Mouse (Mus musculus): Measurements from ENCODE around the gene Gli3. TPM values are rescaled to one million over a fixed set of nuclear protein-coding genes. Genes with fewer than 3 reads are reported as not detected.

Gli3 gene
- polyA plus RNA-seq, 1 experiment from 2014 or later = 32.6 TPM

GRCm38 (mm10) chr13:15457841-15458240 is 5.2 kb upstream of the Gli3 start:
- ATAC-seq (replicated peaks; ENCODE audit: insufficient number of reproducible peaks, low FRiP score, low TSS enrichment, low read depth) (no peak), DNase-seq (ENCODE audit: low spot score) (no peak)
- Histone ChIP-seq H3K4me2 (ENCODE audit: low read depth, low read length) (no peak overlapping the region), H3K4me1 (ENCODE audit: control insufficient read depth, insufficient read depth, low read length) (no peaks in the 10 kb centered on the region), H3K27me3 (ENCODE audit: control insufficient read depth, insufficient read depth, low read length) (no peaks in the 10 kb centered on the region), H3K27ac (replicated peaks; ENCODE audit: low read depth, low read length) (no peak overlapping the region), H3K9ac (replicated peaks; ENCODE audit: low read length) (no peak overlapping the region), H3K36me3 (replicated peaks; ENCODE audit: control insufficient read depth, insufficient read depth, low read depth, low read length) (no peaks in the 10 kb centered on the region), H3K9me3 (replicated peaks; ENCODE audit: control insufficient read depth, low read length) (no peaks in the 10 kb centered on the region), H3K4me3 (ENCODE audit: low read depth, low read length) (no peak overlapping the region)
- 59% methylated on average over 5 of the region's 5 CpGs for WGBS

- H3K9ac ChIP-seq (replicated peaks; ENCODE audit: low read length) = peak overlapping the region; percentile 47; the same call in 1 of the 2 replicates
- peak overlapping the region; percentile 61; the same call in 1 of the 2 replicates for H3K4me2 ChIP-seq (ENCODE audit: low read depth, low read length)
- H3K27ac ChIP-seq (replicated peaks; ENCODE audit: low read depth, low read length) = no peak overlapping the region
- H3K9me3 ChIP-seq (replicated peaks; ENCODE audit: control insufficient read depth, low read length) = no peaks in the 10 kb centered on the region
- no peaks in the 10 kb centered on the region for H3K4me1 ChIP-seq (ENCODE audit: control insufficient read depth, insufficient read depth, low read length)
- H3K4me3 ChIP-seq (ENCODE audit: low read depth, low read length) = peak overlapping the region; percentile 91; the same call in 1 of the 2 replicates
- WGBS = 15% methylated on average over 7 of the region's 7 CpGs
- no peaks in the 10 kb centered on the region for H3K36me3 ChIP-seq (replicated peaks; ENCODE audit: control insufficient read depth, insufficient read depth, low read depth, low read length)
- ATAC-seq (replicated peaks; ENCODE audit: insufficient number of reproducible peaks, low FRiP score, low TSS enrichment, low read depth) (no peak), DNase-seq (ENCODE audit: low spot score) (no peak)
- no peaks in the 10 kb centered on the region for H3K27me3 ChIP-seq (ENCODE audit: control insufficient read depth, insufficient read depth, low read length)
These were observed 1.1 kb upstream of the Gli3 start for GRCm38 (mm10) chr13:15461926-15462325.

GRCm38 (mm10) chr13:15463492-15464080 is 551 bp downstream of the Gli3 start:
- peak; percentile 88 for DNase-seq (ENCODE audit: low spot score)
- under 1% methylated on average over 54 of the region's 70 CpGs for WGBS
- Histone ChIP-seq H3K27ac (replicated peaks; ENCODE audit: low read depth, low read length) (peak overlapping the region; percentile 99), H3K4me1 (ENCODE audit: control insufficient read depth, insufficient read depth, low read length) (no peaks in the 10 kb centered on the region), H3K36me3 (replicated peaks; ENCODE audit: control insufficient read depth, insufficient read depth, low read depth, low read length) (no peaks in the 10 kb centered on the region), H3K9ac (replicated peaks; ENCODE audit: low read length) (peak overlapping the region; percentile 96), H3K4me2 (ENCODE audit: low read depth, low read length) (peak overlapping the region; percentile 61), H3K9me3 (replicated peaks; ENCODE audit: control insufficient read depth, low read length) (no peaks in the 10 kb centered on the region), H3K27me3 (ENCODE audit: control insufficient read depth, insufficient read depth, low read length) (no peaks in the 10 kb centered on the region), H3K4me3 (ENCODE audit: low read depth, low read length) (peak overlapping the region; percentile 91)
- peak; percentile 85 for ATAC-seq (replicated peaks; ENCODE audit: insufficient number of reproducible peaks, low FRiP score, low TSS enrichment, low read depth)

- H3K4me2 ChIP-seq (ENCODE audit: low read depth, low read length) = peak overlapping the region; percentile 61
- no peak for ATAC-seq (replicated peaks; ENCODE audit: insufficient number of reproducible peaks, low FRiP score, low TSS enrichment, low read depth)
- no peaks in the 10 kb centered on the region for H3K27me3 ChIP-seq (ENCODE audit: control insufficient read depth, insufficient read depth, low read length)
- no peaks in the 10 kb centered on the region for H3K36me3 ChIP-seq (replicated peaks; ENCODE audit: control insufficient read depth, insufficient read depth, low read depth, low read length)
- no peaks in the 10 kb centered on the region for H3K4me1 ChIP-seq (ENCODE audit: control insufficient read depth, insufficient read depth, low read length)
- H3K9ac ChIP-seq (replicated peaks; ENCODE audit: low read length) = peak overlapping the region; percentile 96
- no peaks in the 10 kb centered on the region for H3K9me3 ChIP-seq (replicated peaks; ENCODE audit: control insufficient read depth, low read length)
- under 1% methylated on average over 51 of the region's 51 CpGs for WGBS
- peak; percentile 57 for DNase-seq (ENCODE audit: low spot score)
- peak overlapping the region; percentile 99 for H3K27ac ChIP-seq (replicated peaks; ENCODE audit: low read depth, low read length)
- peak overlapping the region; percentile 91 for H3K4me3 ChIP-seq (ENCODE audit: low read depth, low read length)
These were observed 1.1 kb downstream of the Gli3 start for GRCm38 (mm10) chr13:15464081-15464526.

DNA sequence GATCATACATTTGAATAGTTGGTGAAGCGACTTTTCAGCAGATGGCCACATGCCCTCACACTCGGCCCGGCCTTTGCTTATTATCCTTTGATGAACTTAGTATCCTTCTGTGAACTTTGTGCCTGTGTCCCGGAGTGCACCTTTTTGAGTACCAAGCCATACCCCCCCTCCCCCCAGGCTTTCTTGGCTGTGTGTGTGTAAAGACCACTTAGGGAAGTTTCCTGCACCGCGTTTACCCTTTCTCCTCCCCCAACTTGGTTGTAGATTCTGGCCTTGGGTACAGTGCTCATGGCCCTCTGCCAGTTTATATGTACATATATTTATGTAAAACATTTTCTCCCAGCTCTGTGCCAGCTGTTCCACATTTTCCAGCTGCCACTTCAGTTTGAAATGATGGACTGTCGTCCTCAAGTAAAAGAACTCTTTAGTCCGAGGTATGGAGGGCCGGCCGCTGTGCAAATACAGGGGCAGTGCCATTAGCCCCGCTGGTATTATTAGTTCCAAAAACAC is 1.8 kb downstream of the Gli3 start:
- H3K27me3 ChIP-seq (ENCODE audit: control insufficient read depth, insufficient read depth, low read length) = no peaks in the 10 kb centered on the region
- peak overlapping the region; percentile 61 for H3K4me2 ChIP-seq (ENCODE audit: low read depth, low read length)
- H3K4me3 ChIP-seq (ENCODE audit: low read depth, low read length) = peak overlapping the region; percentile 91
- no peak for ATAC-seq (replicated peaks; ENCODE audit: insufficient number of reproducible peaks, low FRiP score, low TSS enrichment, low read depth)
- peak overlapping the region; percentile 99 for H3K27ac ChIP-seq (replicated peaks; ENCODE audit: low read depth, low read length)
- peak overlapping the region; percentile 96 for H3K9ac ChIP-seq (replicated peaks; ENCODE audit: low read length)
- DNase-seq (ENCODE audit: low spot score) = peak; percentile 65
- under 1% methylated on average over 11 of the region's 11 CpGs for WGBS
- no peaks in the 10 kb centered on the region for H3K4me1 ChIP-seq (ENCODE audit: control insufficient read depth, insufficient read depth, low read length)
- no peaks in the 10 kb centered on the region for H3K9me3 ChIP-seq (replicated peaks; ENCODE audit: control insufficient read depth, low read length)
- no peaks in the 10 kb centered on the region for H3K36me3 ChIP-seq (replicated peaks; ENCODE audit: control insufficient read depth, insufficient read depth, low read depth, low read length)

GRCm38 (mm10) chr13:15466496-15466895 is 3.5 kb downstream of the Gli3 start:
- no peaks in the 10 kb centered on the region for H3K9me3 ChIP-seq (replicated peaks; ENCODE audit: control insufficient read depth, low read length)
- no peak overlapping the region; the same call in 1 of the 2 replicates for H3K9ac ChIP-seq (replicated peaks; ENCODE audit: low read length)
- H3K36me3 ChIP-seq (replicated peaks; ENCODE audit: control insufficient read depth, insufficient read depth, low read depth, low read length) = no peaks in the 10 kb centered on the region
- no peaks in the 10 kb centered on the region for H3K4me1 ChIP-seq (ENCODE audit: control insufficient read depth, insufficient read depth, low read length)
- ATAC-seq (replicated peaks; ENCODE audit: insufficient number of reproducible peaks, low FRiP score, low TSS enrichment, low read depth) = no peak
- DNase-seq (ENCODE audit: low spot score) = no peak
- H3K4me2 ChIP-seq (ENCODE audit: low read depth, low read length) = peak overlapping the region; percentile 43
- no peaks in the 10 kb centered on the region for H3K27me3 ChIP-seq (ENCODE audit: control insufficient read depth, insufficient read depth, low read length)
- 25% methylated on average over 6 of the region's 6 CpGs for WGBS
- peak overlapping the region; percentile 19 for H3K4me3 ChIP-seq (ENCODE audit: low read depth, low read length)
- H3K27ac ChIP-seq (replicated peaks; ENCODE audit: low read depth, low read length) = no peak overlapping the region

- 16% methylated on average over 3 of the region's 3 CpGs for WGBS
- Histone ChIP-seq H3K9me3 (replicated peaks; ENCODE audit: control insufficient read depth, low read length) (no peaks in the 10 kb centered on the region), H3K27me3 (ENCODE audit: control insufficient read depth, insufficient read depth, low read length) (no peaks in the 10 kb centered on the region), H3K4me3 (ENCODE audit: low read depth, low read length) (no peak overlapping the region), H3K4me2 (ENCODE audit: low read depth, low read length) (peak overlapping the region; percentile 17; the same call in 1 of the 2 replicates), H3K4me1 (ENCODE audit: control insufficient read depth, insufficient read depth, low read length) (no peaks in the 10 kb centered on the region), H3K9ac (replicated peaks; ENCODE audit: low read length) (no peak overlapping the region), H3K36me3 (replicated peaks; ENCODE audit: control insufficient read depth, insufficient read depth, low read depth, low read length) (no peaks in the 10 kb centered on the region), H3K27ac (replicated peaks; ENCODE audit: low read depth, low read length) (no peak overlapping the region)
- no peak for DNase-seq (ENCODE audit: low spot score)
- no peak for ATAC-seq (replicated peaks; ENCODE audit: insufficient number of reproducible peaks, low FRiP score, low TSS enrichment, low read depth)
These were observed 4.4 kb downstream of the Gli3 start for GRCm38 (mm10) chr13:15467409-15467808.

DNA sequence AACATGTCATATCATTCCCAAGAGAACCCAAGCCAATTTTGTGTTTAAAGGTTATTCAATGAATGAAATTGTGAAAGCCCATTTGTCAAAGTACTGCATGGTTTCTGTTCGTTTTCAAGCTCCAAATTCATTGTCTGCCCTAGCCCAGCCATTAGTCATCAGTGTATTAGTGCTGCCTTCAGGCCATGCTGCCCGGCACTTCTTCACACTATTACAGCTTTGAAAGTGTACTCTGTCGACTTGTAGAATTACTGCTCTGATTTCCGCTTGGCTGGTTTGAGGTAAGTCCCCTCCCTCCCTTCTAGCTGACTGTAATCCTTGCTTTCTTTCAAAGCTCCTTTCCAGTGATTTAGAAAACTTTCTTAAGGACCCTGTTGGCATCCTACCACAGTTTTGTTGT is 5.4 kb downstream of the Gli3 start:
- Histone ChIP-seq H3K27me3 (ENCODE audit: control insufficient read depth, insufficient read depth, low read length) (no peaks in the 10 kb centered on the region), H3K4me1 (ENCODE audit: control insufficient read depth, insufficient read depth, low read length) (no peaks in the 10 kb centered on the region), H3K4me3 (ENCODE audit: low read depth, low read length) (no peak overlapping the region), H3K9me3 (replicated peaks; ENCODE audit: control insufficient read depth, low read length) (no peaks in the 10 kb centered on the region), H3K9ac (replicated peaks; ENCODE audit: low read length) (no peak overlapping the region), H3K27ac (replicated peaks; ENCODE audit: low read depth, low read length) (no peak overlapping the region), H3K4me2 (ENCODE audit: low read depth, low read length) (no peak overlapping the region; the same call in 1 of the 2 replicates), H3K36me3 (replicated peaks; ENCODE audit: control insufficient read depth, insufficient read depth, low read depth, low read length) (no peaks in the 10 kb centered on the region)
- 20% methylated on average over 4 of the region's 4 CpGs for WGBS
- no peak for ATAC-seq (replicated peaks; ENCODE audit: insufficient number of reproducible peaks, low FRiP score, low TSS enrichment, low read depth)
- no peak for DNase-seq (ENCODE audit: low spot score)
